Mouse (Mus musculus) stomach, postnatal 0 days (tissue): ENCODE measurements at regions not wholly inside any gene's neighbourhood (a gene's known extent, or its start where the extent isn't known, plus 50 kb on each side); places are given as distances from the start of the nearest gene placed in this dataset.

ENCODE experiments used
- CTCF ChIP-seq: IDR thresholded peaks from 2 replicates; pipeline ENCODE4 v1.5.1; 2016; ENCODE audit warnings: antibody characterized with exemption, low read depth, mild to moderate bottlenecking, moderate library complexity
- EP300 ChIP-seq: optimal IDR thresholded peaks from 2 replicates; pipeline ENCODE3; 2016; ENCODE audit warnings: antibody characterized with exemption

- TF ChIP-seq CTCF (no peak), EP300 (no peak)
Observed at GRCm38 (mm10) chr1:92703270-92703669, 54.6 kb upstream of the Otos start.
